Mouse (Mus musculus) small intestine, adult 2 months (tissue): ENCODE measurements around the gene Cul7. TPM values are rescaled to one million over a fixed set of nuclear protein-coding genes. Genes with fewer than 3 reads are reported as not detected.

Experiments used
- H3K27ac ChIP-seq: fragments of 200-500 bp; 2 replicates; pipeline ENCODE4 v1.5.1; 2012; ENCODE audit warnings: low read depth, low read length, control low read depth, inconsistent platforms; ENCODE audit not compliant: insufficient read depth
- H3K27me3 ChIP-seq: fragments of 200-500 bp; 2 replicates; pipeline ENCODE4 v1.6.1; 2012; ENCODE audit warnings: mild to moderate bottlenecking, moderate library complexity, low read length, inconsistent platforms; ENCODE audit not compliant: control insufficient read depth, insufficient read depth
- H3K36me3 ChIP-seq: fragments of 200-500 bp; 2 replicates; pipeline ENCODE4 v1.6.1; 2012; ENCODE audit warnings: mild to moderate bottlenecking, low read length, control low read depth, inconsistent platforms; ENCODE audit not compliant: control insufficient read depth, insufficient read depth
- H3K4me1 ChIP-seq: fragments of 200-500 bp; 2 replicates; pipeline ENCODE4 v1.6.1; 2012; ENCODE audit warnings: low read length, inconsistent platforms, mixed read lengths; ENCODE audit not compliant: control insufficient read depth, insufficient read depth, insufficient read length
- H3K4me3 ChIP-seq: fragments of 200-500 bp; 2 replicates; pipeline ENCODE4 v1.5.1; 2012; ENCODE audit warnings: low read depth, mild to moderate bottlenecking, control low read depth, inconsistent platforms, low read length, moderate library complexity
- CTCF ChIP-seq: fragments of 200-500 bp; IDR thresholded peaks from 2 replicates; pipeline ENCODE4 v1.5.1; 2012; ENCODE audit warnings: low read depth, mild to moderate bottlenecking, control low read depth, inconsistent platforms, low read length, moderate library complexity, mixed read lengths; ENCODE audit not compliant: insufficient replicate concordance, insufficient read length; ENCODE audit errors: extremely low read depth
- POLR2A ChIP-seq: fragments of 200-500 bp; IDR thresholded peaks from 2 replicates; pipeline ENCODE4 v1.6.1; 2012; ENCODE audit warnings: low read depth, mild to moderate bottlenecking, control low read depth, inconsistent platforms, low read length, moderate library complexity
- WGBS: fragments of 180-500 bp; shearing (Covaris S2); methylation state at CpG from one replicate; pipeline ENCODE4 v1.1.7; 2018; 5-methylcytosine and 5-hydroxymethylcytosine counted together
- polyA plus RNA-seq: library from polyadenylated mRNA; depleted of rRNA; stranded (reverse); fragments of >200 nt; gene quantifications from 2 replicates; pipeline ENCODE4 v1.2.3, GENCODE M21; 2012

The Cul7 gene
- polyA plus RNA-seq, 1 experiment, result 12.1 TPM

DNA sequence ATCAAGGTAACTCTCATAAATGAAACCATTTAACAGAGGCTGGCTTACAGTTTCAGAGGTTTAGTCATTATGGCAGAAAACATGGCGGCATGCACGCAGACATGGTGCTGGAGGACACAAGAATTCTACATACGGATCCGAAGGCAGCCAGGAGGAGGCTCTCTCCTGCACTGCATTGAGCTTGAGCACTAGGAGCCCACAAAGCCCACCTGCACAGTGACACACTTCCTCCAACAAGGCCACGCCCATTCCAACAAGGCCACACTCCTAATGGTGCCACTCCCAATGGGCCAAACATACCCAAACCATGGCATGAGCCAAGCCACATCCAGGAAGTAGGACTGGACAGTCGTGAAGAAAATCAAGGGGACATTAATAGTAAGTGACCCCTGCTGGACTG, 38.8 kb upstream of the Cul7 start:
- H3K27me3 ChIP-seq, result no peaks in the 10 kb centered on the region
- TF ChIP-seq CTCF (no peak), POLR2A (no peak)
- no peak overlapping the region for H3K4me3 ChIP-seq
- no peak overlapping the region for H3K27ac ChIP-seq
- H3K36me3 ChIP-seq, result no peaks in the 10 kb centered on the region
- no peaks in the 10 kb centered on the region for H3K4me1 ChIP-seq
- 90% methylated on average over 6 of the region's 6 CpGs for WGBS

DNA sequence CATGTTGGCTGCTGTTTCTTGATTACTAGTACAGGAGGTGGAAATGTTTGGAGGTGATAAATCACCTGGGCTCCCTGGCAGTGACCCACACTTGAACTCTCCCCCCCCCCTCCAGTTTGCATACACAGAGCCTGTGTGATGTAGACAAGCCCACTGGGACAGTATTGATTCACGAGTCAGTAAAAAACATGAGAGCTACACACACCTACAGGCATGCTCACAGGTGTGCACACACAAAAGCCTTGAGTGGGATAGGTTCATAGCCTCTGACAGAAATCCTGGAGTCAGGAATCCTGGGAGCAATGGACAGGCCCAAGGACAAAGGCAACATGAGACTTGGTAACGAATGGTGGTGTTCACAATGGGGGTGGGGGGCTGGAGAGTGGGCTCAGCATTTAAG, 37.9 kb upstream of the Cul7 start:
- 64% methylated on average over 2 of the region's 2 CpGs for WGBS
- Histone ChIP-seq H3K27ac (no peak overlapping the region), H3K4me1 (no peaks in the 10 kb centered on the region), H3K36me3 (no peaks in the 10 kb centered on the region), H3K4me3 (no peak overlapping the region), H3K27me3 (no peaks in the 10 kb centered on the region)
- TF ChIP-seq POLR2A (no peak), CTCF (no peak)

DNA sequence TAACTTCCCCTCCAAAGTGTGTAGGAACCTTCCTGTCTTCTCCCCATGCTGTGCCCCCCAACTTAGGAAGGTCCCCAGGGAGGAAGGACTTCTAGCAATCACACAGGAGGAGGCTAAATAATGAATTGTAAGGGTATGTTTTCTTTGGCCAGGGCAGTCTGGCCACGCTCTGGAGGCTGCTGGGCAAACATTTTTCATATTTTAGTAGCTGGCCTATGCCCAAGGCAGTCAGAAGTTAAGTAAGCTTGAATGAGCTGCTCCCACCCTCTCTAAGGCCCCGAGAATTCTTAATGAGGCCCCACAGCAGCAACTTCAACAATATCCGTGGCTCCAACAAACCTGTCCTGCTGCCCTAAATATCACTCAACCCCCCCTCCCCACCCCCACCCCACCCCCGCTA, 37.3 kb upstream of the Cul7 start:
- H3K4me1 ChIP-seq, result no peaks in the 10 kb centered on the region
- no peaks in the 10 kb centered on the region for H3K27me3 ChIP-seq
- no peaks in the 10 kb centered on the region for H3K36me3 ChIP-seq
- H3K4me3 ChIP-seq, result no peak overlapping the region
- no peak overlapping the region for H3K27ac ChIP-seq
- WGBS, result 54% methylated on average over 4 of the region's 4 CpGs
- TF ChIP-seq CTCF (no peak), POLR2A (no peak)

DNA sequence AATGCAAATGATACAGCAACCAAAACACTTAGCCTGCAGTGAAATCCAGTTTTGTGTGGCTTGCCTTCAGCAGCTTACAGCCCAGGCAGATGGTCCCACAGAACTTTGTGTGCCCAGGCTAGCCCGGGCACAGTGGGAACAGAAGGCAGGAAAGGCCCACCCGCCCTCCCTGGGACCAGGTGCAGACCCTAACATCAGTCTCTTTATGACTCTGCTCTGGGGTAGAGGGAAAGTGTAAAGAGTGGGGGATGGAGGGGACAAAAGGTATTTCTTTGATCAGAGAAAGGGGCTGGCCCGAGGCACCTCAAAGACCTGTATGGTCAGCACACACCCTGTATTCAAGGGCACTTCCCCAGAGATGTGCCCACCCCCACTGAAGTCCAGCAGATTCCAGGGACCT, 36.9 kb upstream of the Cul7 start:
- no peaks in the 10 kb centered on the region for H3K27me3 ChIP-seq
- H3K36me3 ChIP-seq, result no peaks in the 10 kb centered on the region
- H3K4me3 ChIP-seq, result no peak overlapping the region
- H3K4me1 ChIP-seq, result no peaks in the 10 kb centered on the region
- TF ChIP-seq POLR2A, result no peak
- no peak for TF ChIP-seq CTCF
- no peak overlapping the region for H3K27ac ChIP-seq
- WGBS, result 69% methylated on average over 3 of the region's 3 CpGs

DNA sequence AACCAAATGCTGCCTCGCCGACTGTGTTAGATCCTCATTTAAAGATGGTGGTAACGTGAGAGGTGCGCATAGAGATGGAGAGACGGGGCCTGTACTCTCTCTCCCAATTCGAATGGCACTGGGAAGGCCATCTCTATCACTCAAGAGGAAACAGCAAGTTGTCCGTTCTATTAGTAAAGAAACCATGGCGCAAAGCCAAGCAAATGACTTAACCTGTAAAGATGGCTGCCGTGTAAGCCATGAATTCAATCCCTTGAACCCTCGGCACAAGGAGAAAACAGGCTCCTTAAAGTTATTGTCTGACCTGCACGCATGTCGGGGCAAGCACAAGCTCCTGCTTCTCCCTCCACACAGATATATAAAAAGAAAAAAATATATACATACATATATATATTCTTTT, 32.3 kb upstream of the Cul7 start:
- H3K36me3 ChIP-seq, result no peaks in the 10 kb centered on the region
- H3K4me1 ChIP-seq, result peaks cover 3% of the 10 kb centered on the region; the same call in 1 of the 2 replicates
- no peak overlapping the region for H3K4me3 ChIP-seq
- H3K27ac ChIP-seq, result no peak overlapping the region
- H3K27me3 ChIP-seq, result no peaks in the 10 kb centered on the region
- 71% methylated on average over 12 of the region's 12 CpGs for WGBS
- TF ChIP-seq POLR2A (no peak), CTCF (no peak)

DNA sequence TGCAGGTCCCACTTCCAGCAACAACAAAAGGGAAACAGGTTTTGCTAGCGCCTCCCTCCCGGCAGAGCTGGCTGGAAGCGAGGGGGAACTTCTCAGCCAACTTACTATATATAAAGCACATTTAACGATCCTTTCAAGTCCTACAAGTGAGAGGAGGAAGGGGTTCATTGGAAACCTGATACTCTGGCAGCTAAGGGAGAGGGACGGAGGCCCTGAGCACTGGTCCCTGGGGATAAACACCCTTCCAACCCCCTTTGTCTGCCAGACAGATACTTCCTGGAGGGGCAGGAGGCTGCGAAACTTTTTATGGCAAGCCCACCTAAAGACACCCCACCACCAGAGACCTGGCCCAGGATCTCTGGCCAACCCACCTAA, 31.8 kb upstream of the Cul7 start:
- no peak for TF ChIP-seq POLR2A
- no peak for TF ChIP-seq CTCF
- no peak overlapping the region for H3K4me3 ChIP-seq
- H3K27ac ChIP-seq, result no peak overlapping the region
- H3K36me3 ChIP-seq, result no peaks in the 10 kb centered on the region
- H3K4me1 ChIP-seq, result peaks cover 3% of the 10 kb centered on the region; the same call in 1 of the 2 replicates
- no peaks in the 10 kb centered on the region for H3K27me3 ChIP-seq
- WGBS, result 76% methylated on average over 6 of the region's 6 CpGs

DNA sequence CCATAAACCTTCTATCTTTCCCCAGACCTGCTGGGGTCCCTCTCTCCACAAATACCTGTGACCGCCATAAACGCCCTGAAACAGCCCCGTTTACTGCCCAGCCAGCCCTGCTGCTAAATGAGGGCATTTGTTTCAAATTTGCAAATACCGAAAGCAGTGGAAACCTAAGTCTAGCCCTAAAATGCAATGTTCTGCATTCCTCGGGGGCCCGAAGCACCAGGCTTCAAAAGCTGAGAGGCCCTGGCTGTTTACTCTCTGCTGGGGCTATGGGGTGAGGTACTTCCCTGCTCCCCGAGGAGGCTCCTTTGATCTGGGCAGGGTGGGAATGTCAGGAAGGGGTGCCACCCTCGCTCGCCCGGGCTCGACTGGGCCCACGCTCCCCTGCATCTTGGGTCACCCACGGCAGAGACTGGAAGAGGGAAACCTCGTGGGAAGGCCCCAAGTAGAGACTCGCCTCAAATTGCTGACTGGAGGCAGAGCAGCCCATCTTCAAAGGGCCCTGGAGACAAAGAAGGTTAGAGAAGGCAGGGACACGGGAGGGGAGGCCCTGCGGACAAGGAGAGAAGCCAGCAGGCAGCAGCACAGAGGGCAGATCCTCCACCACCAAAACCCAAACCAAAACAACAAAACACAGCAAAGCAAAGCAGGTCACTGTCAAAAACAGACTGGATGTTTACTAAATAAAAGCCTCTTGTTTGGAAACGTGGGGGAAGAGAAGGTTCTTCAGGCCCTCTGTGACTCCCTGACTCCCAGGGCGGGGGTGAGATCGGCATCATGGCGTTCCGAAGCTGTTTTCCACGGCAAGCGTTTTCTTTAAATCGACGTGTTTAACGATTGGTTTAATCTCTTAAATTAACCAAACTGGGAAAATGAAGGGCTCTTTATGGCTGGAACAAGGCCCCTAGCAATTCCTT, 31.1 kb upstream of the Cul7 start:
- Histone ChIP-seq H3K36me3 (no peaks in the 10 kb centered on the region), H3K4me3 (no peak overlapping the region), H3K27me3 (no peaks in the 10 kb centered on the region), H3K27ac (0 out of 2 replicates have a peak overlapping the region, but pooled peaks have one; percentile 5), H3K4me1 (peaks cover 3% of the 10 kb centered on the region; the same call in 1 of the 2 replicates)
- 61% methylated on average over 27 of the region's 27 CpGs for WGBS
- TF ChIP-seq CTCF (no peak), POLR2A (no peak)
